Mouse (Mus musculus) midbrain, embryonic 16.5 days (tissue): ENCODE results near the gene Dapk2. TPM values are rescaled to one million over a fixed set of nuclear protein-coding genes. Genes with fewer than 3 reads are reported as not detected.

Source experiments
- ATAC-seq: fragments of 200-750 bp; cut with Nextera tagmentation; 2 replicates; pipeline ENCODE4 v1.8.0; 2017; ENCODE audit warnings: moderate TSS enrichment
- H3K27ac ChIP-seq: fragments of 300-500 bp; sonication (generic); 2 replicates; pipeline ENCODE4 v1.5.1; 2014; ENCODE audit warnings: mild to moderate bottlenecking, low read length, mixed read lengths
- H3K27me3 ChIP-seq: fragments of 300-500 bp; sonication (generic); 2 replicates; pipeline ENCODE4 v1.6.1; 2014; ENCODE audit warnings: low read depth, low read length, mixed read lengths; ENCODE audit not compliant: control insufficient read depth, insufficient read depth
- H3K36me3 ChIP-seq: fragments of 300-500 bp; sonication (generic); 2 replicates; pipeline ENCODE4 v1.6.1; 2014; ENCODE audit warnings: mild to moderate bottlenecking, low read length, moderate library complexity, mixed read lengths; ENCODE audit not compliant: control insufficient read depth, insufficient read depth
- H3K4me1 ChIP-seq: fragments of 300-500 bp; sonication (generic); 2 replicates; pipeline ENCODE4 v1.6.1; 2014; ENCODE audit warnings: mild to moderate bottlenecking, low read length, mixed read lengths; ENCODE audit not compliant: control insufficient read depth, insufficient read depth
- H3K4me2 ChIP-seq: fragments of 300-500 bp; sonication (generic); 2 replicates; pipeline ENCODE4 v1.6.1; 2014; ENCODE audit warnings: mild to moderate bottlenecking, low read length, mixed read lengths
- H3K4me3 ChIP-seq: fragments of 300-500 bp; sonication (generic); 2 replicates; pipeline ENCODE4 v1.5.1; 2014; ENCODE audit warnings: low read depth, mild to moderate bottlenecking, low read length, moderate library complexity, mixed read lengths
- H3K9ac ChIP-seq: fragments of 300-500 bp; sonication (generic); 2 replicates; pipeline ENCODE4 v1.6.1; 2014; ENCODE audit warnings: low read depth, low read length, mixed read lengths
- H3K9me3 ChIP-seq: fragments of 300-500 bp; sonication (generic); replicated peaks from 2 replicates; pipeline ENCODE4 v1.6.1; 2014; ENCODE audit warnings: mild to moderate bottlenecking, low read length, mixed read lengths; ENCODE audit not compliant: control insufficient read depth, poor library complexity, severe bottlenecking
- WGBS: fragments of 180-500 bp; shearing (Covaris S2); extraction: QIAGEN DNeasy Blood & Tissue Kit; methylation state at CpG from one replicate; pipeline ENCODE4 v1.1.7; 2014; 5-methylcytosine and 5-hydroxymethylcytosine counted together
- polyA plus RNA-seq: library from polyadenylated mRNA; unstranded; fragments of >200 nt; fragmentation: Nextera tagmentation; extraction: Ambion mirVana; gene quantifications from 2 replicates; pipeline ENCODE4 v1.2.1, GENCODE M21; 2015

The Dapk2 gene
- polyA plus RNA-seq, 1 experiment from 2014 or later: 0.90 TPM

GRCm38 (mm10) chr9:66174985-66175384, 17.0 kb downstream of the Dapk2 start:
- no peak overlapping the region for H3K4me2 ChIP-seq
- 87% methylated on average over 3 of the region's 3 CpGs for WGBS
- H3K36me3 ChIP-seq: no peaks in the 10 kb centered on the region
- H3K27me3 ChIP-seq: no peaks in the 10 kb centered on the region
- ATAC-seq: no peak
- H3K27ac ChIP-seq: no peak overlapping the region
- H3K4me1 ChIP-seq: peaks cover 5% of the 10 kb centered on the region; the same call in 1 of the 2 replicates
- H3K9ac ChIP-seq: no peak overlapping the region
- no peaks in the 10 kb centered on the region for H3K9me3 ChIP-seq
- H3K4me3 ChIP-seq: no peak overlapping the region

DNA sequence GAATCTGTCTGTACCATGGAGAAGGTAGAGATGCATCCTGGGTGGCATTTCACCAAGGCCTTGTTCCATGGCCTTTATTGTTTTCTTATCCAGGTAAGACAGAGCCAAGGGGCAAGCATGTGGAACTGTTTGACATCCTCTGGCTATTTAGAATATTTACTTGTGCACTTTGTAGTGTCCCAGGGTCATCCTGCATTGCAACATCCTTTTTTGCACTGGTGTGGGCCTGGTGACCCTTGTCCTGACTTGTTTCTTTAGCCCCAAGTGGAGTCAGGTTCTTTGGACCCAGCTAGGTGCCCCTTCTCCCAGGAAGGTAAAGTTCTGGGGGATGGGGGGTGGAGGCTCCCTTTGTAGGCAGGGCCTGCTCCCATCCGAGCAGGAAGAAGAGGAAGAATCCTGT, 20.0 kb downstream of the Dapk2 start:
- Histone ChIP-seq H3K9ac (no peak overlapping the region), H3K4me3 (no peak overlapping the region), H3K4me1 (no peaks in the 10 kb centered on the region), H3K27ac (no peak overlapping the region), H3K9me3 (no peaks in the 10 kb centered on the region), H3K27me3 (no peaks in the 10 kb centered on the region), H3K36me3 (no peaks in the 10 kb centered on the region), H3K4me2 (no peak overlapping the region)
- 12% methylated on average over 1 of the region's 1 CpGs for WGBS
- ATAC-seq: no peak

DNA sequence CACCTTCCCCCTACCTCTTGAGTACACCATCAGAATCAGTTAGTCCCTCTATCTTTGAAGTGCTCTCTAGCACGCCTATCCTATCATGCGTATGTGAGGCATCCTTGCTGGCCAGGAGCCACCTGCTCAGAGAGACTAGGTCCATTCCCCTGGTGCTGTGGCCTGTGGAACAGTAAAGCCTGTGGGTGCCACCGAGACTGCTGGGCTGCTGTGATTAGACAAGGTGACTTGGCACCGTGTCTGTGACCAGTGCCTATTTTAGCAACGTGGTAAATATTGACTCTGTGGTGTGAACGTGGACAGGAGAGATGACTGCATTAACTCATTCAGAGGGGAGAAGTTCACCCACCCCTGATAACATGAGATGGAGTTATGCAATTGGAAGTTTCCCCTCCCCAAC, 21.8 kb downstream of the Dapk2 start:
- no peak overlapping the region for H3K9ac ChIP-seq
- 88% methylated on average over 6 of the region's 6 CpGs for WGBS
- H3K36me3 ChIP-seq: no peaks in the 10 kb centered on the region
- no peak overlapping the region for H3K27ac ChIP-seq
- H3K4me1 ChIP-seq: no peaks in the 10 kb centered on the region
- no peak overlapping the region for H3K4me2 ChIP-seq
- no peaks in the 10 kb centered on the region for H3K9me3 ChIP-seq
- no peak overlapping the region for H3K4me3 ChIP-seq
- ATAC-seq: no peak
- no peaks in the 10 kb centered on the region for H3K27me3 ChIP-seq

GRCm38 (mm10) chr9:66181126-66181825, 23.3 kb downstream of the Dapk2 start:
- H3K4me3 ChIP-seq: no peak overlapping the region
- H3K4me2 ChIP-seq: no peak overlapping the region
- no peaks in the 10 kb centered on the region for H3K4me1 ChIP-seq
- no peak for ATAC-seq
- no peak overlapping the region for H3K27ac ChIP-seq
- no peaks in the 10 kb centered on the region for H3K9me3 ChIP-seq
- WGBS: 79% methylated on average over 4 of the region's 4 CpGs
- H3K9ac ChIP-seq: no peak overlapping the region
- H3K36me3 ChIP-seq: no peaks in the 10 kb centered on the region
- no peaks in the 10 kb centered on the region for H3K27me3 ChIP-seq

- no peak overlapping the region for H3K9ac ChIP-seq
- no peak overlapping the region for H3K4me2 ChIP-seq
- 66% methylated on average over 11 of the region's 11 CpGs for WGBS
- no peaks in the 10 kb centered on the region for H3K9me3 ChIP-seq
- no peaks in the 10 kb centered on the region for H3K36me3 ChIP-seq
- no peaks in the 10 kb centered on the region for H3K27me3 ChIP-seq
- no peak overlapping the region for H3K4me3 ChIP-seq
- H3K4me1 ChIP-seq: no peaks in the 10 kb centered on the region
- ATAC-seq: no peak
- H3K27ac ChIP-seq: no peak overlapping the region
Measured at GRCm38 (mm10) chr9:66181826-66182678, 24.0 kb downstream of the Dapk2 start.

- H3K9me3 ChIP-seq: no peaks in the 10 kb centered on the region
- no peak overlapping the region for H3K27ac ChIP-seq
- no peak overlapping the region for H3K4me3 ChIP-seq
- H3K9ac ChIP-seq: no peak overlapping the region
- H3K4me2 ChIP-seq: no peak overlapping the region
- H3K4me1 ChIP-seq: no peaks in the 10 kb centered on the region
- H3K27me3 ChIP-seq: no peaks in the 10 kb centered on the region
- 90% methylated on average over 3 of the region's 3 CpGs for WGBS
- H3K36me3 ChIP-seq: no peaks in the 10 kb centered on the region
- no peak for ATAC-seq
Measured at GRCm38 (mm10) chr9:66182679-66182993, 24.6 kb downstream of the Dapk2 start.

DNA sequence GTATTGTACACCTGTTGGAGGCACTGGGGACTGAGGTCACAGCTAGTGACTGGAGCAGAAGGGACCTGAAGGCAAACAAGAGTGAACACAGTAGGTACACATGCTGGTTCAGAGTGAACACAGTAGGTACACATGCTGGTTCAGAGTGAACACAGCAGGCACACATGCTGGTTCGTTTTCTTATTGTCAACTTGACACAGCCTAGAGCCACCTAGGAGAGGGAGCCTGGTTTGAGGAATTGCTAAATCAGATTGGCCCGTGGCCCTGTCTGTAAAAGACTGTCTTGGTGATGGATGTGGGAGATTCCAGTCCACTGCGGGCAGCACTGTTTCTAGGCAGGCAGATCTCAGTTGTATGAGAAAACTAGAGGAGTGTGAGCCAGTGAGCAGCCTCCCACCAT, 25.0 kb downstream of the Dapk2 start:
- ATAC-seq: no peak
- Histone ChIP-seq H3K4me1 (no peaks in the 10 kb centered on the region), H3K36me3 (no peaks in the 10 kb centered on the region), H3K9ac (no peak overlapping the region), H3K9me3 (no peaks in the 10 kb centered on the region), H3K4me2 (no peak overlapping the region), H3K27me3 (no peaks in the 10 kb centered on the region), H3K4me3 (no peak overlapping the region), H3K27ac (no peak overlapping the region)
- 85% methylated on average over 3 of the region's 3 CpGs for WGBS

- H3K27me3 ChIP-seq: no peaks in the 10 kb centered on the region
- no peaks in the 10 kb centered on the region for H3K36me3 ChIP-seq
- 62% methylated on average over 5 of the region's 5 CpGs for WGBS
- no peak for ATAC-seq
- no peak overlapping the region for H3K9ac ChIP-seq
- no peak overlapping the region for H3K27ac ChIP-seq
- no peaks in the 10 kb centered on the region for H3K4me1 ChIP-seq
- H3K4me3 ChIP-seq: no peak overlapping the region
- no peaks in the 10 kb centered on the region for H3K9me3 ChIP-seq
- H3K4me2 ChIP-seq: no peak overlapping the region
Measured at GRCm38 (mm10) chr9:66184572-66184971, 26.5 kb downstream of the Dapk2 start.

DNA sequence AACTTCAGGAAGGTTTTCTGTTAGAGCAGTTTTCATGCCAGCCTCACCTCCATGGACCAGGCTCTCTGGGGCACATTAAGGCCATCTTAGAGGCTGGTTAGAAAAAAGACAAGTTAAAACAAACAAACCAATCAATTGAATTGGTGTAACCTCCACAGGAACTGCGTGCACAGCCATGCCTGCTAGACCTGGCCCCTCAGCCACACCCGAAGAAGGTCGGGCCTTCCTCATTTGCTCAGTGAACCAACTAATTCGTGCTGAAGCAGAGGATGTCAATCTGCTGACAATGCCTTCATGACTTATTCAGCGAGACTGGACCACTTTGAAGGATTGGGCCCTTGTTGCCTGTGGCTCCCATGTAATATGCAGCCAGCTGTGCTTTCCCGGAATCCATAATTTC, 28.4 kb downstream of the Dapk2 start:
- no peaks in the 10 kb centered on the region for H3K36me3 ChIP-seq
- H3K4me1 ChIP-seq: no peaks in the 10 kb centered on the region
- H3K4me2 ChIP-seq: no peak overlapping the region
- H3K27ac ChIP-seq: no peak overlapping the region
- no peak for ATAC-seq
- H3K27me3 ChIP-seq: no peaks in the 10 kb centered on the region
- H3K9me3 ChIP-seq: no peaks in the 10 kb centered on the region
- H3K4me3 ChIP-seq: no peak overlapping the region
- no peak overlapping the region for H3K9ac ChIP-seq
- 8% methylated on average over 6 of the region's 6 CpGs for WGBS
